22 mouse cellular contexts compared by ENCODE assay signal in genomic region chr15:93381337-93381736, GRCm38 (mm10). TPM values are rescaled to one million over a fixed set of nuclear protein-coding genes. Genes with fewer than 3 reads are reported as not detected.
DNase-seq lines count a peak whose midpoint lies in the region; ATAC-seq lines count a peak whose summit lies in the region.
"Had no signal": no experiment of that assay in that cellular context is flagged by ENCODE, and none has a peak within 500 bp of the region (broad histone marks: within the 10 kb centered on the region; RNA-seq: fewer than 3 reads in every experiment).

No protein-coding gene starts in this region.

- H3K4me2 ChIP-seq in heart, embryonic 12.5 days, result no peak overlapping the region

- H3K36me3 ChIP-seq in heart, embryonic 10.5 days, result peaks cover 15% of the 10 kb centered on the region
- H3K36me3 ChIP-seq in heart, embryonic 12.5 days, result peaks cover 22% of the 10 kb centered on the region

- H3K27me3 ChIP-seq in heart, embryonic 10.5 days (ENCODE audit: insufficient read depth, poor library complexity, severe bottlenecking), result no peaks in the 10 kb centered on the region
- no peaks in the 10 kb centered on the region for H3K27me3 ChIP-seq in heart, embryonic 12.5 days (replicated peaks)
- H3K27me3 ChIP-seq: CH12.LX, Patski had no signal

- 69% methylated on average over 5 of the region's 5 CpGs for WGBS in heart, embryonic 10.5 days
- 65% methylated on average over 5 of the region's 5 CpGs for WGBS in heart, embryonic 12.5 days

- intact Hi-C loops in heart, postnatal 36 days (cut with DNase I), result no loop called here

- ATAC-seq in heart, embryonic 12.5 days (ENCODE audit: insufficient number of reproducible peaks, low FRiP score), result no peak
- ATAC-seq: activated CD4-positive, CD25-positive, alpha-beta regulatory T cell, adult 4 months; CD4-positive, CD25-positive, alpha-beta regulatory T cell, adult 4 months; Patski had no signal

- H3K4me1 ChIP-seq in heart, embryonic 10.5 days, result no peaks in the 10 kb centered on the region
- no peaks in the 10 kb centered on the region for H3K4me1 ChIP-seq in heart, embryonic 12.5 days (replicated peaks)

- H3K9me3 ChIP-seq in heart, embryonic 10.5 days, result no peaks in the 10 kb centered on the region
- 0 out of 2 replicates have a peak, but pooled peaks cover 8% of the 10 kb centered on the region for H3K9me3 ChIP-seq in heart, embryonic 12.5 days (replicated peaks)
- H3K9me3 ChIP-seq: G1E had no signal

- DNase-seq in heart, adult 11 months, result peak; percentile 8
- no peak for DNase-seq in heart, postnatal 36 days
- DNase-seq in heart, embryonic 10.5 days (ENCODE audit: low spot score), result peak; percentile 53
- peak; percentile 70 for DNase-seq in fat pad, adult 2 months (ENCODE audit: extremely low read depth, low read depth, low spot score)
- DNase-seq in gonadal fat pad, adult 2 months (ENCODE audit: low read depth), result peak; percentile 78
- DNase-seq in adrenal gland, postnatal 14 days, result no peak
- DNase-seq in kidney, adult 8-10 months, result no peak
- DNase-seq: adrenal gland, adult 2 months; adrenal gland, adult 8-10 months; adrenal gland, postnatal 10 days; adrenal gland, postnatal 25 days; adrenal gland, postnatal 36 days; B cell, adult 2 months; cerebellum, adult 11 months; cerebellum, adult 11-12 months; cerebellum, adult 18-20 months had no signal

- no peak overlapping the region for H3K27ac ChIP-seq in heart, embryonic 10.5 days
- no peak overlapping the region for H3K27ac ChIP-seq in heart, embryonic 12.5 days (ENCODE audit: poor library complexity, severe bottlenecking)

- no peak overlapping the region for H3K4me3 ChIP-seq in heart, embryonic 10.5 days
- no peak overlapping the region for H3K4me3 ChIP-seq in heart, embryonic 12.5 days

- H3K9ac ChIP-seq in heart, embryonic 12.5 days, result no peak overlapping the region

RNA-seq across cellular contexts. Expression of gene Zcrb1, which starts 16.8 kb away (rescaled TPM):
- total RNA-seq in heart, postnatal 36 days (2021), result 100 to 1,000 TPM in 1 of 2 experiments, 10 to 100 TPM in 1; 92.2 to 100 TPM
- polyA plus RNA-seq in heart, embryonic 10.5 days (2016; fragmentation: Nextera tagmentation; extraction: Ambion mirVana), result 128 and 145 TPM in 2 replicates
- polyA plus RNA-seq in heart, embryonic 12.5 days (2016; fragmentation: Nextera tagmentation; extraction: Ambion mirVana), result 124 and 135 TPM in 2 replicates
- 26.8 and 38.6 TPM in 2 replicates for polyA plus RNA-seq in gonadal fat pad, adult 2 months (2012; rRNA removed)
- 89.3 and 92.4 TPM in 2 replicates for total RNA-seq in adrenal gland, postnatal 14 days (2021)

RNA-seq across cellular contexts. Expression of gene Pphln1, which starts 16.8 kb away (rescaled TPM):
- 10 to 100 TPM; 19.8 to 20.7 TPM for total RNA-seq in heart, postnatal 36 days (2021)
- polyA plus RNA-seq in heart, embryonic 10.5 days (2016; fragmentation: Nextera tagmentation; extraction: Ambion mirVana), result 58.7 and 64.8 TPM in 2 replicates
- 52.1 TPM in 2 replicates for polyA plus RNA-seq in heart, embryonic 12.5 days (2016; fragmentation: Nextera tagmentation; extraction: Ambion mirVana)
- polyA plus RNA-seq in gonadal fat pad, adult 2 months (2012; rRNA removed), result 8.2 and 10.8 TPM in 2 replicates
- 39.2 and 39.8 TPM in 2 replicates for total RNA-seq in adrenal gland, postnatal 14 days (2021)

RNA-seq across cellular contexts. Expression of gene Yaf2, which starts 44.6 kb away (rescaled TPM):
- 10 to 100 TPM; 22.0 to 22.1 TPM for total RNA-seq in heart, postnatal 36 days (2021)
- 116 and 127 TPM in 2 replicates for polyA plus RNA-seq in heart, embryonic 10.5 days (2016; fragmentation: Nextera tagmentation; extraction: Ambion mirVana)
- 105 and 106 TPM in 2 replicates for polyA plus RNA-seq in heart, embryonic 12.5 days (2016; fragmentation: Nextera tagmentation; extraction: Ambion mirVana)
- 33.0 and 36.8 TPM in 2 replicates for polyA plus RNA-seq in gonadal fat pad, adult 2 months (2012; rRNA removed)
- total RNA-seq in adrenal gland, postnatal 14 days (2021), result 35.8 and 37.3 TPM in 2 replicates

Comparison
In these comparisons a context has a peak if more than half of its experiments do, and no peak if none do; other contexts are left out.
1. DNase-seq: peak in heart, adult 11 months (single experiment), heart, embryonic 10.5 days (single experiment), fat pad, adult 2 months (single experiment) and gonadal fat pad, adult 2 months (single experiment); none in heart, postnatal 36 days (0 of 2), adrenal gland, postnatal 14 days (single experiment) and kidney, adult 8-10 months (0 of 2).